9 mouse cellular contexts compared by ENCODE assay signal in the genomic region with DNA sequence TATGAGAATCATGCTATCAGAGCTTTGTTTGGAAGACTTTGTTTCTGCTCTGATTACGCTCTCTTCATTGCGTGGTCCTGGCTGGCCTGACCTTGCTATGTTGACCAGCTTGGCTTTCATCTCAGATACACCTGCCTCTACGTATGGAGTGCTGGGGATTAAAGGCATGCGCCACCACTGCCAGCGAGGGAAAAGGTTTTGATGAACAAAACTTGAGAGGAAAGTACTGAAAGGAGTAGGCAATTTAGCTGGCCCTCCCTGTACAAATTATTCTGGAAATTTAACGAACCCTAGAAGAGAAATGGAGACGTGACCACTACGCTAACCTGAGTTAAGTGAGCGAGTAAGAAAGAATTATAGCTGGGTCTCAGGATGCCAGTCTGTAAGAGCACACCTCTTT. TPM values are rescaled to one million over a fixed set of nuclear protein-coding genes. Genes with fewer than 3 reads are reported as not detected.
DNase-seq lines count a peak whose midpoint lies in the region; ATAC-seq lines count a peak whose summit lies in the region.
"Had no signal": no experiment of that assay in that cellular context is flagged by ENCODE, and none has a peak within 500 bp of the region (broad histone marks: within the 10 kb centered on the region; RNA-seq: fewer than 3 reads in every experiment).

No protein-coding gene starts in this region.

- H3K4me3 ChIP-seq in lung, embryonic 16.5 days (ENCODE audit: low read length), result no peak overlapping the region
- H3K4me3 ChIP-seq in liver, embryonic 12.5 days, result no peak overlapping the region; the same call in 1 of the 2 replicates
- peak overlapping the region; percentile 85; the same call in 1 of the 2 replicates for H3K4me3 ChIP-seq in stomach, embryonic 16.5 days (replicated peaks; ENCODE audit: low read length)

- no peak for DNase-seq in lung, postnatal 4 days
- peak; percentile 12 for DNase-seq in forelimb bud, embryonic 11.5 days (ENCODE audit: low read depth, low spot score)
- DNase-seq in spleen, postnatal 10 days (ENCODE audit: low spot score in 2 of 2), result no peak
- no peak for DNase-seq in retina, postnatal 1 day
- DNase-seq: lung, postnatal 36 days; thymus, postnatal 14 days had no signal

- no peaks in the 10 kb centered on the region for H3K27me3 ChIP-seq in lung, embryonic 16.5 days (ENCODE audit: control insufficient read depth, insufficient read depth, low read depth, low read length)
- H3K27me3 ChIP-seq in liver, embryonic 12.5 days (replicated peaks), result peaks cover 7% of the 10 kb centered on the region; the same call in 1 of the 2 replicates
- no peaks in the 10 kb centered on the region for H3K27me3 ChIP-seq in stomach, embryonic 16.5 days (ENCODE audit: control insufficient read depth, insufficient read depth, low read length)

- 54% methylated on average over 9 of the region's 9 CpGs for whole genome bisulfite sequencing in lung, embryonic 16.5 days
- WGBS in liver, embryonic 12.5 days (ENCODE audit: insufficient replicate concordance), result 67% methylated on average over 9 of the region's 9 CpGs
- whole genome bisulfite sequencing in stomach, embryonic 16.5 days, result 52% methylated on average over 9 of the region's 9 CpGs

- peak overlapping the region; percentile 96 for H3K27ac ChIP-seq in lung, embryonic 16.5 days (ENCODE audit: low read length)
- H3K27ac ChIP-seq in liver, embryonic 12.5 days, result no peak overlapping the region
- peak overlapping the region; percentile 98 for H3K27ac ChIP-seq in stomach, embryonic 16.5 days (ENCODE audit: low read length)

- no peaks in the 10 kb centered on the region for H3K36me3 ChIP-seq in lung, embryonic 16.5 days (ENCODE audit: control insufficient read depth, insufficient read depth, low read length)
- no peaks in the 10 kb centered on the region for H3K36me3 ChIP-seq in liver, embryonic 12.5 days
- H3K36me3 ChIP-seq in stomach, embryonic 16.5 days (ENCODE audit: control insufficient read depth, insufficient read depth, low read length), result no peaks in the 10 kb centered on the region

- H3K9me3 ChIP-seq in lung, embryonic 16.5 days (ENCODE audit: control insufficient read depth, low read length), result no peaks in the 10 kb centered on the region
- no peaks in the 10 kb centered on the region for H3K9me3 ChIP-seq in liver, embryonic 12.5 days (replicated peaks)
- no peaks in the 10 kb centered on the region for H3K9me3 ChIP-seq in stomach, embryonic 16.5 days (replicated peaks; ENCODE audit: control insufficient read depth, low read length)

- no peak for ATAC-seq in lung, embryonic 16.5 days (ENCODE audit: low read depth)
- no peak for ATAC-seq in liver, embryonic 12.5 days
- no peak for ATAC-seq in stomach, embryonic 16.5 days (ENCODE audit: insufficient read depth, low FRiP score)

- peaks cover 9% of the 10 kb centered on the region for H3K4me1 ChIP-seq in lung, embryonic 16.5 days (replicated peaks; ENCODE audit: control insufficient read depth, insufficient read depth, low read length)
- peaks cover 39% of the 10 kb centered on the region for H3K4me1 ChIP-seq in liver, embryonic 12.5 days
- H3K4me1 ChIP-seq in stomach, embryonic 16.5 days (ENCODE audit: control insufficient read depth, insufficient read depth, low read length), result peaks cover 14% of the 10 kb centered on the region

- peak overlapping the region; percentile 96; the same call in 1 of the 2 replicates for H3K9ac ChIP-seq in lung, embryonic 16.5 days (ENCODE audit: low read length)
- peak overlapping the region; percentile 97; the same call in 1 of the 2 replicates for H3K9ac ChIP-seq in liver, embryonic 12.5 days
- peak overlapping the region; percentile 99; the same call in 1 of the 2 replicates for H3K9ac ChIP-seq in stomach, embryonic 16.5 days (ENCODE audit: low read length)

- H3K4me2 ChIP-seq in lung, embryonic 16.5 days (ENCODE audit: low read depth, low read length), result peak overlapping the region; percentile 74
- H3K4me2 ChIP-seq in liver, embryonic 12.5 days, result peak overlapping the region; percentile 97
- H3K4me2 ChIP-seq in stomach, embryonic 16.5 days (ENCODE audit: low read depth, low read length), result peak overlapping the region; percentile 72

RNA-seq across cellular contexts. Expression of gene Rap1b, which starts 1.0 kb away (rescaled TPM):
- 215 and 222 TPM in 2 replicates for polyA plus RNA-seq in lung, embryonic 16.5 days (2015; fragmentation: Nextera tagmentation; extraction: Ambion mirVana)
- polyA plus RNA-seq in liver, embryonic 12.5 days (2016; fragmentation: Nextera tagmentation; extraction: Ambion mirVana), result 174 and 185 TPM in 2 replicates
- 166 and 176 TPM in 2 replicates for polyA plus RNA-seq in stomach, embryonic 16.5 days (2015; fragmentation: Nextera tagmentation; extraction: Ambion mirVana)

RNA-seq across cellular contexts. Expression of gene Nup107, which starts 54.3 kb away (rescaled TPM):
- polyA plus RNA-seq in lung, embryonic 16.5 days (2015; fragmentation: Nextera tagmentation; extraction: Ambion mirVana), result 58.8 and 64.8 TPM in 2 replicates
- 80.3 and 81.3 TPM in 2 replicates for polyA plus RNA-seq in liver, embryonic 12.5 days (2016; fragmentation: Nextera tagmentation; extraction: Ambion mirVana)
- 49.8 and 51.5 TPM in 2 replicates for polyA plus RNA-seq in stomach, embryonic 16.5 days (2015; fragmentation: Nextera tagmentation; extraction: Ambion mirVana)
